Mouse (Mus musculus): Measurements from ENCODE around the gene Rnft1.
"Not testable (repeated sequence)": the region's sequence is repeated elsewhere in the genome, so short reads cannot be mapped to it uniquely, and the experiment has no call there.

The Rnft1 gene

GRCm38 (mm10) chr11:86527528-86527927 is 43.1 kb downstream of the Rnft1 start:
- no peak for DNase-seq

GRCm38 (mm10) chr11:86532834-86533233 is 48.4 kb downstream of the Rnft1 start:
- no peak for DNase-seq

GRCm38 (mm10) chr11:86533302-86533701 is 48.8 kb downstream of the Rnft1 start:
- not testable (repeated sequence) for DNase-seq

GRCm38 (mm10) chr11:86534201-86534910 is 49.9 kb downstream of the Rnft1 start:
- no peak for DNase-seq

GRCm38 (mm10) chr11:86538786-86539185 is 54.3 kb downstream of the Rnft1 start:
- DNase-seq, result no peak

- DNase-seq, result no peak
These were observed 55.4 kb downstream of the Rnft1 start for GRCm38 (mm10) chr11:86539716-86540475.

- DNase-seq, result no peak
These were observed 56.0 kb downstream of the Rnft1 start for GRCm38 (mm10) chr11:86540476-86540845.

- no peak for DNase-seq
These were observed 58.4 kb downstream of the Rnft1 start for GRCm38 (mm10) chr11:86542851-86543250.

- DNase-seq, result no peak
These were observed 59.6 kb downstream of the Rnft1 start for GRCm38 (mm10) chr11:86543960-86544638.

- peak; percentile 99 for DNase-seq
These were observed 60.3 kb downstream of the Rnft1 start, which contains the start of the genes Rps6kb1 and Tubd1 for GRCm38 (mm10) chr11:86544639-86545299. TSS of gene Rps6kb1 (minus strand) at chr11:86544805. TSS of gene Tubd1 (plus strand) at chr11:86544991.

GRCm38 (mm10) chr11:86545556-86545955 is 61.1 kb downstream of the Rnft1 start:
- DNase-seq, result no peak

GRCm38 (mm10) chr11:86547412-86547811 is 63.0 kb downstream of the Rnft1 start:
- DNase-seq, result no peak

All from right cerebral cortex, postnatal 25 days (tissue).